Mouse (Mus musculus) thymus, adult 18-20 months (tissue): ENCODE data around the gene Chst11.

ENCODE experiments used
- DNase-seq, 2 experiments: peaks; one replicate each; pipeline ENCODE4 v3.0.0; 2022; ENCODE audit warnings: mixed read lengths in 2 of 2

Chst11 gene

GRCm38 (mm10) chr10:82984950-82985699 lies at the start of gene Chst11:
TSS of gene Chst11 (plus strand) at chr10:82985498.
- DNase-seq, result peak; percentile 62 to 64

GRCm38 (mm10) chr10:82935774-82936173 lies 49.5 kb upstream of the Chst11 start:
- no peak for DNase-seq

GRCm38 (mm10) chr10:82953415-82953814 lies 31.9 kb upstream of the Chst11 start:
- no peak for DNase-seq

- DNase-seq, result no peak
Measured at GRCm38 (mm10) chr10:82955117-82955516, 30.2 kb upstream of the Chst11 start.

- DNase-seq, result no peak
Measured at GRCm38 (mm10) chr10:82958218-82958761, 27.0 kb upstream of the Chst11 start.

GRCm38 (mm10) chr10:82959316-82959715 lies 26.0 kb upstream of the Chst11 start:
- DNase-seq, result no peak

- no peak for DNase-seq
Measured at GRCm38 (mm10) chr10:82961302-82961701, 24.0 kb upstream of the Chst11 start.

GRCm38 (mm10) chr10:82962018-82962417 lies 23.3 kb upstream of the Chst11 start:
- DNase-seq, result no peak

GRCm38 (mm10) chr10:82962472-82963020 lies 22.8 kb upstream of the Chst11 start:
- no peak for DNase-seq

GRCm38 (mm10) chr10:82964491-82964890 lies 20.8 kb upstream of the Chst11 start:
- DNase-seq, result no peak

- DNase-seq, result no peak
Measured at GRCm38 (mm10) chr10:82966672-82967071, 18.6 kb upstream of the Chst11 start.

- no peak for DNase-seq
Measured at GRCm38 (mm10) chr10:82969612-82970011, 15.7 kb upstream of the Chst11 start.

GRCm38 (mm10) chr10:82971549-82971948 lies 13.7 kb upstream of the Chst11 start:
- DNase-seq, result no peak

GRCm38 (mm10) chr10:82974201-82974600 lies 11.1 kb upstream of the Chst11 start:
- peak in 1 of 2 experiments; percentile 19 for DNase-seq

GRCm38 (mm10) chr10:82974627-82975177 lies 10.6 kb upstream of the Chst11 start:
- DNase-seq, result no peak

GRCm38 (mm10) chr10:82975806-82976205 lies 9.5 kb upstream of the Chst11 start:
- DNase-seq, result no peak

- DNase-seq, result no peak
Measured at GRCm38 (mm10) chr10:82982286-82982685, 3.0 kb upstream of the Chst11 start.

- DNase-seq, result peak; percentile 30 to 42
Measured at GRCm38 (mm10) chr10:82985700-82986131, 418 bp downstream of the Chst11 start.

GRCm38 (mm10) chr10:82986251-82986992 lies 1.1 kb downstream of the Chst11 start:
- peak; percentile 42 to 53 for DNase-seq

- no peak for DNase-seq
Measured at GRCm38 (mm10) chr10:82986993-82987349, 1.7 kb downstream of the Chst11 start.

- DNase-seq, result no peak
Measured at GRCm38 (mm10) chr10:82987394-82987793, 2.1 kb downstream of the Chst11 start.

GRCm38 (mm10) chr10:82989418-82990025 lies 4.2 kb downstream of the Chst11 start:
- DNase-seq, result no peak

GRCm38 (mm10) chr10:82990918-82991317 lies 5.6 kb downstream of the Chst11 start:
- DNase-seq, result no peak
